In the genomic region with DNA sequence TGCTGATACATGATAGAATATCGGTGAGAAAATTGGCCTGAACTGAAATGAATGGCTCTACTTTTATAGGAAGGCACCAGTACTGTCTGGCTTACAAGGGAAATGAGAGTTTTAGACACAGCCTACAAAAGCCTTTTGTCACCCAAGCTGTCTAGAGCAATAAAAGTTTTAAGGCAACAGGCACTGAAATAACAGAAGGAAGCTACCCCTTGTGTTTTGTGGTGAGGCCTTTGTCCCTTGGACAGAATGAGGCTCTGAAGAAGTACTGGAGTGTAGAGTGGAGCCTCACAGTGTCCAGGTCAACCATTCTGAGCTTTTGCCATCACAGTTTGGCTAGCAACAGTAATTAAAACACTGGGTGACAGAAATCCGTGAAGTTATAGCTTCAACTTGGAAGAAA, we compare ENCODE assay signal across 12 mouse cellular contexts. TPM values are rescaled to one million over a fixed set of nuclear protein-coding genes. Genes with fewer than 3 reads are reported as not detected.
DNase-seq lines count a peak whose midpoint lies in the region; ATAC-seq and TF ChIP-seq lines count a peak whose summit lies in the region.
"Had no signal": no experiment of that assay in that cellular context is flagged by ENCODE, and none has a peak within 500 bp of the region (broad histone marks: within the 10 kb centered on the region; RNA-seq: fewer than 3 reads in every experiment).

No protein-coding gene starts in this region.

- peaks cover 38% of the 10 kb centered on the region for H3K4me1 ChIP-seq in heart, embryonic 13.5 days
- no peaks in the 10 kb centered on the region; the same call in 1 of the 2 replicates for H3K4me1 ChIP-seq in kidney, postnatal 0 days (replicated peaks; ENCODE audit: insufficient read depth, low read length)
- H3K4me1 ChIP-seq in kidney, embryonic 14.5 days (ENCODE audit: control insufficient read depth, insufficient read depth, low read length), result peaks cover 5% of the 10 kb centered on the region; the same call in 1 of the 2 replicates
- peaks cover 7 to 10% of the 10 kb centered on the region in 2 experiments; a peak in 3 of 4 replicates for H3K4me1 ChIP-seq in CH12.LX (ENCODE audit: control insufficient read depth in 1 of 2, insufficient read depth in 2 of 2)
- no peaks in the 10 kb centered on the region for H3K4me1 ChIP-seq in brown adipose tissue, adult 24 weeks (ENCODE audit: control insufficient read depth, insufficient read depth, insufficient read length, low read length)
- H3K4me1 ChIP-seq: stomach, embryonic 15.5 days had no signal

- dilution Hi-C loops in CH12.LX (cut with MboI; ENCODE audit: extremely low pct_ligation_motif_present, extremely low pct_unique_long_range_greater_than_20kb, low sequenced_read_pairs), result no loop called here

- no peak for TF ChIP-seq CTCF in kidney, postnatal 0 days (IDR thresholded peaks at IDR 0.05; ENCODE audit: low read depth)
- TF ChIP-seq CTCF in CH12.LX (conservative IDR thresholded peaks at IDR 0.05 in 1 of 2, IDR thresholded peaks at IDR 0.05 in 1 of 2; ENCODE audit: low read depth in 2 of 2, low read length in 2 of 2), result no peak

- peaks cover 18% of the 10 kb centered on the region for H3K36me3 ChIP-seq in heart, embryonic 13.5 days
- 0 out of 2 replicates have a peak, but pooled peaks cover 9% of the 10 kb centered on the region for H3K36me3 ChIP-seq in kidney, postnatal 0 days (ENCODE audit: insufficient read depth, low read length)
- H3K36me3 ChIP-seq in kidney, embryonic 14.5 days (ENCODE audit: control insufficient read depth, insufficient read depth, low read length), result peaks cover 13% of the 10 kb centered on the region
- peaks cover 12 to 15% of the 10 kb centered on the region in 2 experiments for H3K36me3 ChIP-seq in CH12.LX (replicated peaks in 1 of 2; ENCODE audit: control insufficient read depth in 1 of 2, insufficient read depth in 1 of 2, low read length in 1 of 2)

- no peak overlapping the region for H3K9ac ChIP-seq in heart, embryonic 13.5 days
- H3K9ac ChIP-seq in kidney, postnatal 0 days (ENCODE audit: low read depth, low read length), result no peak overlapping the region
- no peak overlapping the region for H3K9ac ChIP-seq in kidney, embryonic 14.5 days (ENCODE audit: low read depth, low read length)
- no peak overlapping the region for H3K9ac ChIP-seq in CH12.LX (ENCODE audit: insufficient read depth, low read depth)
- H3K9ac ChIP-seq: lung, embryonic 15.5 days; stomach, embryonic 15.5 days had no signal

- peaks cover 29% of the 10 kb centered on the region for H3K79me2 ChIP-seq in CH12.LX (replicated peaks; ENCODE audit: control insufficient read depth, extremely low read depth, insufficient read depth, poor library complexity, severe bottlenecking)

- 0 out of 2 replicates have a peak overlapping the region, but pooled peaks have one; percentile 9 for H3K27ac ChIP-seq in heart, embryonic 13.5 days (replicated peaks)
- H3K27ac ChIP-seq in kidney, postnatal 0 days, result no peak overlapping the region
- no peak overlapping the region for H3K27ac ChIP-seq in kidney, embryonic 14.5 days (ENCODE audit: low read depth, low read length)
- H3K27ac ChIP-seq in CH12.LX (ENCODE audit: insufficient read depth, low read depth), result no peak overlapping the region
- H3K27ac ChIP-seq in brown adipose tissue, adult 24 weeks (replicated peaks; ENCODE audit: low read depth, low read length), result 0 out of 2 replicates have a peak overlapping the region, but pooled peaks have one; percentile 8
- H3K27ac ChIP-seq: lung, embryonic 15.5 days; stomach, embryonic 15.5 days had no signal

- no peaks in the 10 kb centered on the region for H3K27me3 ChIP-seq in heart, embryonic 13.5 days (replicated peaks)
- no peaks in the 10 kb centered on the region for H3K27me3 ChIP-seq in kidney, postnatal 0 days (ENCODE audit: insufficient read depth, low read length)
- no peaks in the 10 kb centered on the region for H3K27me3 ChIP-seq in kidney, embryonic 14.5 days (ENCODE audit: control insufficient read depth, insufficient read depth, low read length)
- H3K27me3 ChIP-seq in CH12.LX (replicated peaks), result no peaks in the 10 kb centered on the region
- H3K27me3 ChIP-seq: lung, embryonic 15.5 days; stomach, embryonic 15.5 days had no signal

- no peak overlapping the region for H3K4me3 ChIP-seq in heart, embryonic 13.5 days
- no peak overlapping the region for H3K4me3 ChIP-seq in kidney, postnatal 0 days (replicated peaks; ENCODE audit: low read depth, low read length)
- no peak overlapping the region for H3K4me3 ChIP-seq in kidney, embryonic 14.5 days (ENCODE audit: low read length)
- H3K4me3 ChIP-seq in CH12.LX (replicated peaks in 1 of 3; ENCODE audit: low read depth in 2 of 3, low read length in 2 of 3, poor library complexity in 1 of 3), result no peak overlapping the region
- H3K4me3 ChIP-seq in brown adipose tissue, adult 24 weeks (ENCODE audit: insufficient read depth, low read depth, low read length), result no peak overlapping the region
- H3K4me3 ChIP-seq: lung, embryonic 15.5 days; stomach, embryonic 15.5 days had no signal

- no peak for TF ChIP-seq POLR2A in CH12.LX (IDR thresholded peaks at IDR 0.05; ENCODE audit: low read depth, low read length)

- H3K9me3 ChIP-seq in heart, embryonic 13.5 days, result no peaks in the 10 kb centered on the region
- no peaks in the 10 kb centered on the region for H3K9me3 ChIP-seq in kidney, postnatal 0 days (replicated peaks; ENCODE audit: low read length)
- H3K9me3 ChIP-seq in kidney, embryonic 14.5 days (ENCODE audit: control insufficient read depth, low read length), result no peaks in the 10 kb centered on the region
- H3K9me3 ChIP-seq in CH12.LX (replicated peaks; ENCODE audit: low read length), result no peaks in the 10 kb centered on the region
- H3K9me3 ChIP-seq: lung, embryonic 15.5 days; stomach, embryonic 15.5 days had no signal

- no peak for TF ChIP-seq EP300 in CH12.LX (IDR thresholded peaks at IDR 0.05; ENCODE audit: low read length)

- no peak for ATAC-seq in heart, embryonic 13.5 days (ENCODE audit: extremely low read depth, insufficient number of reproducible peaks, low FRiP score, low TSS enrichment)
- ATAC-seq in kidney, postnatal 0 days (replicated peaks; ENCODE audit: low FRiP score, low read depth), result no peak
- no peak for ATAC-seq in kidney, embryonic 14.5 days (ENCODE audit: low FRiP score, low TSS enrichment)
- ATAC-seq: intestine, embryonic 16.5 days had no signal

- H3K4me2 ChIP-seq in heart, embryonic 13.5 days, result no peak overlapping the region
- no peak overlapping the region for H3K4me2 ChIP-seq in kidney, postnatal 0 days (ENCODE audit: low read length)
- H3K4me2 ChIP-seq in kidney, embryonic 14.5 days (replicated peaks; ENCODE audit: low read depth, low read length), result no peak overlapping the region
- H3K4me2 ChIP-seq in CH12.LX (ENCODE audit: insufficient read depth, low read depth, poor library complexity, severe bottlenecking), result no peak overlapping the region
- H3K4me2 ChIP-seq: lung, embryonic 15.5 days; stomach, embryonic 15.5 days had no signal

- TF ChIP-seq RAD21 in CH12.LX (IDR thresholded peaks at IDR 0.05; ENCODE audit: low read depth, low read length), result no peak

- no peak for DNase-seq in heart, postnatal 4 days
- peak; percentile 31 for DNase-seq in kidney, postnatal 0 days (ENCODE audit: low spot score)
- no peak for DNase-seq in CH12.LX (ENCODE audit: extremely low read depth)
- DNase-seq in c-Kit-positive CD71-positive TER-119-positive erythroid progenitor cells, embryonic 14.5 days (ENCODE audit: low spot score), result no peak
- DNase-seq: cerebellum, adult 8-10 months; heart, postnatal 10 days had no signal

- in situ Hi-C loops in CH12.LX (cut with MboI; ENCODE audit: low pct_ligation_motif_present, low pct_unique_long_range_greater_than_20kb, low sequenced_read_pairs), result no loop called here

- WGBS in heart, embryonic 13.5 days, result 65% methylated on average over 2 of the region's 2 CpGs
- 17% methylated on average over 2 of the region's 2 CpGs for WGBS in kidney, postnatal 0 days
- 14% methylated on average over 2 of the region's 2 CpGs for WGBS in kidney, embryonic 14.5 days

TF ChIP-seq in CH12.LX, 34 proteins besides CTCF, POLR2A, EP300 and RAD21:
- TF ChIP-seq POLR2AphosphoS2 (IDR thresholded peaks at IDR 0.05; ENCODE audit: low read depth, low read length), result peak; percentile 65; the same call in 1 of the 2 replicates
- no peak for TF ChIP-seq USF1 (IDR thresholded peaks at IDR 0.05; ENCODE audit: low read depth, low read length)

RNA-seq across cellular contexts. Expression of gene Tob1, which starts 5.0 kb away (rescaled TPM):
- polyA plus RNA-seq in heart, embryonic 13.5 days (2015; fragmentation: Nextera tagmentation; extraction: Ambion mirVana), result 26.1 and 29.9 TPM in 2 replicates
- total RNA-seq in heart, postnatal 4 days (2021), result 10 to 100 TPM; 62.2 to 69.9 TPM
- 55.2 and 56.6 TPM in 2 replicates for polyA plus RNA-seq in kidney, postnatal 0 days (2015; fragmentation: Nextera tagmentation; extraction: Ambion mirVana)
- 27.2 and 36.6 TPM in 2 replicates for polyA plus RNA-seq in kidney, embryonic 14.5 days (2014; fragmentation: Nextera tagmentation; extraction: Ambion mirVana)
- total RNA-seq in CH12.LX (2012; rRNA removed) (8.8 and 10.6 TPM in 2 replicates), CH12.LX (2014; rRNA removed) (7.2 and 9.0 TPM in 2 replicates)
- polyA plus RNA-seq in CH12.LX (2012; ENCODE audit: insufficient read length, low read depth), result 12.5 and 14.3 TPM in 2 replicates
- polyA plus RNA-seq in brown adipose tissue, adult 24 weeks (2012; ENCODE audit: insufficient read depth, insufficient read length, missing spikeins), result 172 and 175 TPM in 2 replicates

RNA-seq across cellular contexts. Expression of gene Wfikkn2, which starts 29.6 kb away (rescaled TPM):
- 2.0 and 2.2 TPM in 2 replicates for polyA plus RNA-seq in heart, embryonic 13.5 days (2015; fragmentation: Nextera tagmentation; extraction: Ambion mirVana)
- 1 to 10 TPM; 2.0 TPM for total RNA-seq in heart, postnatal 4 days (2021)
- polyA plus RNA-seq in kidney, postnatal 0 days (2015; fragmentation: Nextera tagmentation; extraction: Ambion mirVana), result 1.0 and 1.2 TPM in 2 replicates
- polyA plus RNA-seq in kidney, embryonic 14.5 days (2014; fragmentation: Nextera tagmentation; extraction: Ambion mirVana), result 0.79 and 1.2 TPM in 2 replicates
- total RNA-seq in CH12.LX (2012; rRNA removed) (0.04 and 0.08 TPM in 2 replicates), CH12.LX (2014; rRNA removed) (0.08 TPM in 1 of 2 replicates, not detected in the other)
- 0.10 and 0.11 TPM in 2 replicates for polyA plus RNA-seq in CH12.LX (2012; ENCODE audit: insufficient read length, low read depth)
- polyA plus RNA-seq in brown adipose tissue, adult 24 weeks (2012; ENCODE audit: insufficient read depth, insufficient read length, missing spikeins), result 0.28 and 0.54 TPM in 2 replicates

Comparison
In these comparisons a context has a peak if more than half of its experiments do, and no peak if none do; other contexts are left out.
1. H3K27ac ChIP-seq: peak in heart, embryonic 13.5 days (single experiment) and brown adipose tissue, adult 24 weeks (single experiment); none in kidney, postnatal 0 days (single experiment), kidney, embryonic 14.5 days (single experiment) and CH12.LX (single experiment).